Mouse (Mus musculus) spleen, adult 2 months (tissue): Measurements from ENCODE around the gene Fam186b.

Experiments
- CTCF ChIP-seq: fragments of 200-500 bp; IDR thresholded peaks from 2 replicates; pipeline ENCODE4 v1.5.1; 2011; ENCODE audit warnings: mild to moderate bottlenecking, inconsistent platforms; ENCODE audit not compliant: insufficient read depth, insufficient read length, insufficient replicate concordance; ENCODE audit errors: extremely low read depth
- POLR2A ChIP-seq: fragments of 200-500 bp; IDR thresholded peaks from 2 replicates; pipeline ENCODE4 v1.6.1; 2011; ENCODE audit warnings: low read depth, low read length, inconsistent platforms

GRCm38 (mm10) chr15:99259167-99259729 is 36.4 kb downstream of the Fam186b start:
- TF ChIP-seq CTCF (no peak), POLR2A (no peak)
